Mouse (Mus musculus): ENCODE data around the gene Gm21761.
"Not testable (repeated sequence)": the region's sequence is repeated elsewhere in the genome, so short reads cannot be mapped to it uniquely, and the experiment has no call there.

- TF ChIP-seq CTCF, POLR2A (IDR thresholded peaks at IDR 0.05; ENCODE audit: insufficient read depth, low read depth, low read length): not testable (repeated sequence)
Observed at GRCm38 (mm10) chr13:119916966-119917722, 11.9 kb downstream of the Gm21761 start.
